Mouse (Mus musculus) G1E-ER4 (cell line): Measurements from ENCODE around the gene Gapdh. TPM values are rescaled to one million over a fixed set of nuclear protein-coding genes. Genes with fewer than 3 reads are reported as not detected.

ENCODE experiments used
- GATA1 ChIP-seq: IDR thresholded peaks from one replicate; pipeline ENCODE4 v1.8.0; 2012; ENCODE audit warnings: low read length, inconsistent platforms
- polyA plus RNA-seq: library from polyadenylated mRNA; stranded (reverse); fragments of >175 nt; gene quantifications from 2 replicates; pipeline ENCODE4 v1.2.3, GENCODE M21; 2012

Gene Gapdh
- polyA plus RNA-seq, 1 experiment = 12,939 TPM

DNA sequence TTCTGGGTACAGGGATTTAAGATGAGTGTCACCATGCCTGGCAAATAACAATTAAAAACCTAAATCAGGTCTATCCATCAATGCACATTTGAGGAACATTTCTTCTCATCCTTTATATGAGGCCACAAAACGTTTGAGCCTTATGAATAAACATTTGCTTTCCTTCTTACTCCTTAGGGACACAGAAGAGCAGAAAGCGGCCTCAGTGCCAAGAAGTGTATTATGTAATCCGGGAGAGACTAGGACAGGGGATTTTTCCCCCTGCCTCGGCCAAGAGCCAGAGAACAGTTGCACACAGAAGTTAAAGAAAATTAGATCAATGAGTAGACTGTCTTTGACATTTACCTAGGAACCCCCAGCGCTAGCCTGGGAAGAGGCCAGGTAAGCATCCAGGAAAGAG, 15.9 kb upstream of the Gapdh start:
- TF ChIP-seq GATA1 = no peak

DNA sequence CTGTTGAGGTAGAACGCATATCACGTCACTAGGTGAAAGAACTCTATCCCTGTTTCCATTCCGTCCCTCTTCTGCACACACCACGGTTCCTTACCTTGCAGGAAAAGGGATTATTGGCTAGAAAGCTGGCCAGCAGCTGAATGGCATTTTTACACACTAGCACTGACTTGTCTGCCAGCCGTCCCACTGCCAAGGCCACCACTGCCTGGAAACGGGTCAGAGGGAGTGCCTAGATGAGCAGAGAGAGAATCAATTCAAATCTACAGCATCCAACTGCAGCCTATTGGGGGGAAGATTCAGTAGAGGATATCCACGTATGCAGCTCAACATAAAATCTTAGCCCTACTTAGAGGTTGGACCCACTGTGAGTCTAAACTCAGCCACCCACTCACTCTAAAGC, 13.3 kb upstream of the Gapdh start:
- TF ChIP-seq GATA1 = no peak

DNA sequence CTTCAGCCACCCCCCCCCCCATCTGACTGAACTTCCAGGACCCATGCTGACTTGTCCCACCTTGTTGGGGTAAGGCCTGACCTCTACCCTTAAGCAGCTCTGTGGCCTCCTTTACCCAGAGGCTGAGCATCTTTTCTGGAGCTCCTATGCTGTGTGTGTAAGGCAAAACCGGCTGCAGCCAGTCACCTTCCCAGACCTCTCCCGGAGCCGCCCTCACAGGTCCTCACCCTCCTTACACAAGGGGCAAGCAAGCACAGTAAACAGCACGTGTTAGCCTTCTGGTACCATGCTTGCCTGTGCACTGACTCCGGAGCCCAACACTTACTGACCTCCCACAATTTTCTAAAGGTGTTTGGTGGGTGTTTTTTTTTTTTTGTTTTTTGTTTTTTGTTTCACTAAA, 9.2 kb upstream of the Gapdh start:
- TF ChIP-seq GATA1 = no peak

DNA sequence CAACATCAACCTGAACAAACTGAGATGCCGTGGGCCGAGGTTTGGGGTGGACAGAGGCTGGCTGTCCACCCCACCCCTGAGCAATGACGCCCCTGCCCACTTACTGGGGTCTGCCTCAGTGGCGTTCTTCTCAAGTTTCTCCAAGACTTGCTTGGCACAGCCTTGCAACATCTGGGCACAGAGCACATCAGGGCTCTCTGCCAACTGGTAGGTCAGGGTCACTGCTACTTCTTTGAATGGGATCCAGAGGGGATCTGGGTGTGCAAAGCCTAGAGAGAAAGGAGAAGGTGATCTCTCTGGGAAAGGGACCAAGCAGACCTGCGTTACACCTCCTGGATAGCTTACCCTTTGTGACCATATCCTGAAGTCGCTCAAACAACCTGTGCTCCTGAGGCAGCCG, 7.0 kb upstream of the Gapdh start:
- TF ChIP-seq GATA1 = no peak

DNA sequence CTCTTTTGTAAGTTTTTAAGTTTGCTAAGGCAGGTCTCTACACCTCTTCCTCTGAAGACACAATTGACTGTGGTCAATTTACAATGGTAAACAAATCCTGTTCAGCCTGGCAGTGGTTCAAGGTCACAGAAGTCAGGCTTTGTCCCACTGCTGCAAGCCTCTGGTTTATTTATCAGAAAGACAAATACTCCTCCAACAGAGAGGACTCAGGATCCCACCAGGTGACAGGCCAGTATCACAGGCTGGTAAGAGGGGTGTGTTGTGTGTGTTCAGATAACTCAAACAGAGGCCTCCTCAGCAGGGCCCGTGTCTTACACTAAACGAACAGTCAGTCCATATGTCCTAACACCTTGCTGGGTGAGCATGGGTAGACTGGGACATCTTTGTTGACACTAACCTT, 6.2 kb upstream of the Gapdh start:
- no peak for TF ChIP-seq GATA1

DNA sequence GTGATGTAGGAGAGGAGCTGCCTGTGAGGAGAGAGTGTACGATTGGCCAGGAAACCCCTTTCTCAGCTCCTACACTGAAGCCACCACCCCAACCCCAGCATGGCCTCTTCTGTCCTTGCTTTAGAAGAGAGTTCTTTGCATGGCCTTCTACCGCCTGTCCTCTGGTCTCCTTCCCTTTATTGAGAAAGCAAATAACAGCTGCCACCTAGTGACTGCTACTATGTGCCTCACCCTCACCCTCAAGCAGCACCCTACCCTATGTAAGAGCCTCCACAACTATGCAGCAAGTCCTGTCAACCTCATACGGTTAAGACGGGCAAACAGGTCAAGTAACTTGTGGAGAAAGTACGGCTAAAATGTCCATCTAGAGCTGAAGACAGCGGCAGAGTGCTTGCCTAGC, 3.9 kb upstream of the Gapdh start:
- TF ChIP-seq GATA1 = no peak

DNA sequence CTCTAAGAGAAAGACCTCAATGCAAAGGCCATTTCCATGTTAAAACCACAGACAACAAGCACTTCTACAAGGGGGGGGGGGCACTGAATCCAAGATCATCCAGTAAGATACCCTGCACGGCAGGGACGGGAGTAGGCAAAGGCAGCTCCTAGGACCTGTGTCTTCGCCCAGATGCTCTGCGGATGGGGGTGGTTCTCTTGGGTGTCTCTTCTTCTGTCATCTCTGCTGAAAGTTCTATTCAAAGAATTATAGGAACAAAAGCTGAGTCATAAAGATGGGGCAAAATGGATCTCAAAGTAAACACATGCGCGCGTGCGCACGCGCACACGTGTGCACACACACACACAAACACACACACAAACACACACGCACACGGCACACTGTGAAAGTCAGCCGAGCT, 1.8 kb upstream of the Gapdh start:
- no peak for TF ChIP-seq GATA1

DNA sequence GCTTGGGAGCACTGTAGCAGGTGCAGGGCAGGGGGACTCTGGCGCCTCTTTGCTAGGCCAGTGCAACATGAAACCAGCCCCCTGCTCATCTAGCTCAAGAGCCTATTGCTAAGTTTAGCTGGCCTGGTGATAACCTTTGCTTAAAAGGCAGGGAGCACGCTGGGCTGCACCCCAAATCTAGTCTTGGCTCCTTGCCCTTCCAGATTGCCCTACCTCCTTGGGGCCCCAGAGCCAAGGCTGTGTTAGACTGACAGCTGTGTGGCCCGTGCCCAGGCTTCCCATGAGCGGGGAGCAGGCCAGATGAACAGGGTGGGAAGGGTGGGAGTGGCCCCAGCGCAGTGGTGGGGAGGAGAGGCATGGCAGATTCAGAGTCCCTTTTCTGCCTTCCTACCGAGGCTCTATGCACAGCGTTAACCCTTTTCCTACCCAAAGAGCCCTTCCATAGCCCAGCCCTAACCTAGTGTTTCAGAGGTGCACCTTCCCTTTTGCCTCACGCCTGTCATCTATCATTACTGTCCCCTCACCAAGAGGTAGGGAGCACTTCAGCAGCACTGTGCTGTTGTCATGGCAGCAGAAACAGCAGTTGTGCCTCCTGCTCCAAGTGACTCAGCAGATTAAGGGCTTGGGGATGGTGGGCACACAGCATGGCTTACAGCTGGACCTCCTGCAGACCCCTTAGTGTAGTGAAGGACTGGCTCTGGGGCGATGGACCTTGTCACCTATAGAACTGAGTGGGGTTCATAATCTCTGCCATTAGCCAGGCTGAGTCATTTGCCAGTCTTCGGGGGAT, 789 bp upstream of the Gapdh start:
- TF ChIP-seq GATA1 = no peak

DNA sequence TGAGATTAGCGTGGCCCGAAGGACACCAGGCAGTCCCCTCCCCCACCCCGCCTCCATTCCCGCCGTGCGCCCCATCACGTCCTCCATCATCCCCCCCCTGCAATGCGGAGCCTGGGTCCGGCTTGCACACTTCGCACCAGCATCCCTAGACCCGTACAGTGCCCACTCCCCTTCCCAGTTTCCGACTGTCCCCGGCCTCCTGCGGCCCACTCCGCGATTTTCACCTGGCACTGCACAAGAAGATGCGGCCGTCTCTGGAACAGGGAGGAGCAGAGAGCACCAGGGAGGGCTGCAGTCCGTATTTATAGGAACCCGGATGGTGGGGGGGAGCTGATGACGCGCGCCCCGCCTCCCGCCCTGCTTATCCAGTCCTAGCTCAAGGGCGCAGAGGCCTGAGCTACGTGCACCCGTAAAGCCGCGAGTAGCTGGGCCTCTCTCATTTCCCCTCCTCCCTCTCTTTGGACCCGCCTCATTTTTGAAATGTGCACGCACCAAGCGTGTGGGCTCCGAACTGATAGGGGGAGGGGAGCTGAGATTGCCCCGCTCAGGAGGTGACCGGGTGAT, 857 bp downstream of the Gapdh start:
- TF ChIP-seq GATA1 = no peak

DNA sequence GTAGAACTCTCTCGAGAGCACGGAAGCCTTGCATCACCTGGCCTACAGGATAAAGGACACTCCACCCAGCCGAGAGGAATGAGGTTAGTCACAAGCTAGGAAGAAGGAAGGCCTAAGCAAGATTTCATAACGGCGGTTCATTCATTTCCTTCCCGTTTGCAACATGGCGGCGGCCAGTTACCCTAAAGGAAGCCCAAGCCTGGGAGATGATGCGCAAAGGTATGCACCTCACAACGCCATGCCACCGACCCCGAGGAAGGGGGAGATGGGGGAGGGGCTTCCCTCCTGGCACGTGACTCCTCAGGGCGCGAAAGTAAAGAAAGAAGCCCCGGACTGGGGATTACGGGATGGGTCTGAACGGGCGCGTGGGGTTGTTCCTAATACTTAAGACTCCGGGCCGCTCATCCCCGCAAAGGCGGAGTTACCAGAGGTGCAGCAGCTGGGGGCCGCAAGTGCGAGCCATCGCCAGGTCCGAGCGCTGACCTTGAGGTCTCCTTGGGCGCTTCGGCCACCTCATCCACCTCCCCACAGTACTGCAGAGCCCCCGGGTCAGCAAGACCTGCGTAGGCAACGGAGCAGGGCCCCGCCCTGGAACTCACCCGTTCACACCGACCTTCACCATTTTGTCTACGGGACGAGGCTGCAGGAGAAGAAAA, 1.5 kb downstream of the Gapdh start:
- TF ChIP-seq GATA1 = no peak

DNA sequence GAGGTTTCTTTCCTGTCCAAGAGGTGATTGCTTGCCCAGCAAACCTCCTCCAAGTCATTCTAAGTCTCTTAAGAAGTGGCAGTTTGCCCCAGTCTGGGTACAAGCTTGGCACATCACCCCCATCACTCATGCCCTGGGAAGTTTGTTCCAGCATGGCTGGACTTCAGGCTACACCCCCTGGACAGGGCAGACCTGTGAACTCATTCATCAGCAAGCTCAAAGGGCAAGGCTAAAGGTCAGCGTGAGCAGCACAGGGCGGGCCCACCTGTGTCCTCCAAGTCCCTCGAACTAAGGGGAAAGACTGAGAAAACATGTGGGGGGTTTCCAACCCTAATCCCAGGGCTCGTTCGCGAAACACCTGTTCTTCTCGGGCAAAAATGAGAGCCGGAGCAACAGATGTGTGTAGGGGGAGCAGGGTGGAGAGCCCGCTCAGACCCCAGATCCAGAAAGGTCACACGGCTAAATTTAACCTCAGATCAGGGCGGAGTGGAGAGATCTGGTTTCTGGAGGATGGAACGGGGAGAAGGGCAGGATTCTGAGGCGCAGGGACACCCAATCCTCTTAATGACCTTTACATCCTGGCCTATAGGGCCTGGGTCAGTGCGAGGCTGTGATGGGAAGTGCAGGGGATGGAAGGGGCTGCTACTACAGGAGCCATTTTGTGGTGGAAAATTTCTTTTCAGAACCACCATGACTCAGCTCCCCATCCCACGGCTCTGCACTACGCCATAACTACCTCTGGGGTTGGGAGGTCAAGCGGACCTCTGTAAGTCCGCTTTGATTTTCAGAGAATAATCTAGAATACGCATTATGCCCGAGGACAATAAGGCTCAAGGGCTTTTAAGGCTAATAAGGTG, 2.2 kb downstream of the Gapdh start:
- no peak for TF ChIP-seq GATA1

DNA sequence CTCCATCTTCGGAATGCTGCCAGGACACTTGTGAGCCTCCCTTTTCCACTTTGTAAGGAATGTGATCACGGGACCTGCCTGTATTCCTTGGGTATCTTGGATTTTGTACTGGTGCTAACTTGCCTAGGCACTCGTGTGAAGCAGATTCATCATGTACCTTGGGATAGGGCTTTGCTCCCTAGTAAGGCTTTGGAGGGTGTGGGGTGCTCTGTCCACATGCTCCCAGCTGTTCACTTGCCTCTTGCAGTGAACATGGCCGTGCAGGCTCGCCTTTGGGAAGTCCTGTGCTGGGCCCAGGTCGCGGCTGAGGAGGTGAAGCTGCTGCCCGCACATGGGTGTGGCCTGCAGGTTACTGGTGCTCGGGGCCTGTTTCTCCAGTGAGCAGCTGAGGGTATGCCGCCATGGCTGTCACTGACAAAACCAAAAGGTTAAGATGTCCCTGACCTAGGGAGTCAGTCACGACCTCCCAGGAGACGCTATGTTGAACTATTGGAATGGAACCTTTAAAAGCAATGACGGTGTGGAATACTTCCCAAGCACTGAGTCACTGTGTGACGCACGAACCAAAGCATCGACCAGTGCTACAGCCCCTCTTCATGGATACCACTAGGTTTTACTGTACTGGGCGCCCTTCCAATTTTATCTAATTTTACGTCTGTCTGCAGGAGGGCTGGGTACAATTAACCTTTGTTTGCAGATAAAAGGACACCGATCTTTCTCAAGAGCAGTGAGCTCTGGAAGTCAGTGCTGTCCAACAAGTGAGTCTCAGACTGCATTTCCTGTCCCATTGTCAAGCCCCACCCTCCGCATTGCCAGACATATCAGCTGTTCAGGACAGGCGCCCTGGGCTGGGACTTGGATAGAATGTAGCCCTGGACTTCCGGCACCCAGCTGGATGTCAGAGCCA, 5.2 kb downstream of the Gapdh start:
- no peak for TF ChIP-seq GATA1

DNA sequence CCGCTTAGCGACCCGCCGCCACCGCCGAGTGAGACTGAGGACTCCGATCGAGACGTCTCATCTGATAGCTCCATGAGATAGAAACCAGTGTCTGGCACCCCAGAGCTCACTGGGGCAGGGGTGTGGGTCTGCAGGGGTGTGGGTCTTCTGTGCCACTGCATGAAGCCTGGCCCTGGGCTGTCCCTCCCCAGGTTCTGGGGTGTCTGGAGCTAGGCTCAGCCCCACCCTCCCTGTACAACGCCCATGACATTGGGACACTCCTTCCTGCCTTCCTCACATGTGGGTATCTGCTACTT, 5.8 kb downstream of the Gapdh start:
- no peak for TF ChIP-seq GATA1

DNA sequence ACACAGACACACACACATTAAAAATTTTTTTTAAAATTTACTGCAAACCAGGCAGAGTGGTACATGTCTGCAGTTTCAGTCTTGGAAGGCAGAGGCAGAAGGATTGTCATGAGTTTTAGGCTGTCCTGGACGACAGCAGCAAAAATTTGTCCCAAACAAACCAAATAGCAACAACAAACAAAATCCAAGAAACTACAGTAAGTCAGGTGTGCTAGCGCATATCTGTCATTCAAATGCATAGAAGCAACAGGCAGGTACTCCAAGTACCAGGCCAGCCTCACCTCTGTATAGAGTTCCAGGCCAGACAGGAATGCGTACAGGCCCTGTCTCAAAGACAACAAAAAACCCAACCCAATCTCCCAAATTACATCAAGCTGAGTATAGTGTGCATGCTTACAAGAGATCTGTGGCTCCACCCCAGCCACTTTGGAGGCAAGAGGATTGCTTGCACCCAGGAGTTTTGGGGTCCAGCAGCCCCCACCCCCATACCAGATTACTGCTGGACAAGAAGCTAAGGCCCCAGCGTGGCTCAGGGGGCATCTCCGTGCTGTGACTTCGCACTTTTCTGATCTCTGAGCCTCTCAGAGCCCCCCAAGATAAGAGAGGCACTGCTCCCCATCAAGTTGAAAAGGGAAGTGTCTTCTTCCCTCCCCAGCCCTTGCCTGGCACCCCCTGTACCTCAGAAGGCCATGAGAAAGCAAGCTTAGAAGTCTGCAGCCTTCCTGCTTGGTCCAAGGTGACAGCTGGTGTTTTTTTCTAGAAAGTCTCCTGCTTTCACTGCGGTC, 6.3 kb downstream of the Gapdh start:
- no peak for TF ChIP-seq GATA1
